Mouse (Mus musculus) CH12.LX (cell line): ENCODE data around the gene Prkce. TPM values are rescaled to one million over a fixed set of nuclear protein-coding genes. Genes with fewer than 3 reads are reported as not detected.

Experiments
- DNase-seq: peaks from one replicate; pipeline ENCODE4 v3.0.0-alpha.2; 2013; ENCODE audit errors: extremely low read depth
- H3K27ac ChIP-seq: 2 replicates; pipeline ENCODE4 v1.5.1; 2012; ENCODE audit warnings: low read depth, mild to moderate bottlenecking, control low read depth, moderate library complexity; ENCODE audit not compliant: insufficient read depth
- H3K27me3 ChIP-seq: replicated peaks from 2 replicates; pipeline ENCODE3; 2012; ENCODE audit warnings: inconsistent platforms
- H3K36me3 ChIP-seq, 2 experiments: replicated peaks in 1 of 2; 2 replicates each; pipeline versions ENCODE3 to v1.6.1; 2012; ENCODE audit warnings: inconsistent platforms in 1 of 2, low read length in 1 of 2, mild to moderate bottlenecking in 1 of 2, mixed read lengths in 1 of 2, moderate library complexity in 1 of 2; ENCODE audit not compliant: control insufficient read depth in 1 of 2, insufficient read depth in 1 of 2
- H3K4me1 ChIP-seq, 2 experiments: 2 replicates each; pipeline ENCODE4 v1.6.1; 2012; ENCODE audit warnings: inconsistent platforms in 1 of 2, moderate library complexity in 1 of 2; ENCODE audit not compliant: insufficient read depth in 2 of 2, control insufficient read depth in 1 of 2
- H3K4me2 ChIP-seq: 2 replicates; pipeline ENCODE4 v1.6.1; 2012; ENCODE audit warnings: low read depth, mild to moderate bottlenecking, control low read depth; ENCODE audit not compliant: poor library complexity, insufficient read depth, severe bottlenecking
- H3K4me3 ChIP-seq, 3 experiments: fragments of 150-350 bp in 1 of 3; sonication (generic) in 1 of 3; replicated peaks in 1 of 3; 2 replicates each; pipeline versions ENCODE3 to v1.5.1; 2011 to 2012; ENCODE audit warnings: low read depth in 2 of 3, low read length in 2 of 3, mild to moderate bottlenecking in 2 of 3, moderate library complexity in 2 of 3, control low read depth in 1 of 3, improper control_type of control experiment in 1 of 3, inconsistent platforms in 1 of 3, mixed read lengths in 1 of 3; ENCODE audit not compliant: poor library complexity in 1 of 3
- H3K79me2 ChIP-seq: replicated peaks from 2 replicates; pipeline ENCODE4 v1.6.1; 2012; ENCODE audit warnings: mild to moderate bottlenecking, moderate library complexity; ENCODE audit not compliant: control insufficient read depth, poor library complexity, insufficient read depth, severe bottlenecking; ENCODE audit errors: extremely low read depth
- H3K9ac ChIP-seq: 2 replicates; pipeline ENCODE4 v1.6.1; 2012; ENCODE audit warnings: low read depth, mild to moderate bottlenecking, control low read depth, moderate library complexity; ENCODE audit not compliant: insufficient read depth
- H3K9me3 ChIP-seq: replicated peaks from 2 replicates; pipeline ENCODE3; 2012; ENCODE audit warnings: low read length, inconsistent platforms, mixed read lengths
- CHD1 ChIP-seq: IDR thresholded peaks from 2 replicates; pipeline ENCODE4 v1.6.1; 2012; ENCODE audit warnings: low read depth, low read length, improper control_type of control experiment, inconsistent platforms
- CHD2 ChIP-seq: IDR thresholded peaks from 2 replicates; pipeline ENCODE4 v1.6.1; 2011; ENCODE audit warnings: low read length, improper control_type of control experiment
- E2F4 ChIP-seq: IDR thresholded peaks from 2 replicates; pipeline ENCODE4 v1.6.1; 2011; ENCODE audit warnings: low read depth, low read length, improper control_type of control experiment; ENCODE audit not compliant: insufficient replicate concordance
- ELF1 ChIP-seq: IDR thresholded peaks from 2 replicates; pipeline ENCODE4 v1.6.1; 2014; ENCODE audit warnings: low read depth, mild to moderate bottlenecking, inconsistent platforms, low read length, improper control_type of control experiment
- EP300 ChIP-seq: IDR thresholded peaks from 2 replicates; pipeline ENCODE4 v1.6.1; 2011; ENCODE audit warnings: low read length, improper control_type of control experiment
- ETS1 ChIP-seq: conservative IDR thresholded peaks from 2 replicates; pipeline ENCODE4 v1.6.1; 2012; ENCODE audit warnings: low read depth, mild to moderate bottlenecking, inconsistent platforms, low read length, improper control_type of control experiment, moderate library complexity
- GABPA ChIP-seq: IDR thresholded peaks from 2 replicates; pipeline ENCODE4 v1.6.1; 2012; ENCODE audit warnings: low read depth, low read length, improper control_type of control experiment, inconsistent platforms; ENCODE audit not compliant: insufficient replicate concordance
- IRF4 ChIP-seq: IDR thresholded peaks from 2 replicates; pipeline ENCODE4 v1.6.1; 2014; ENCODE audit warnings: low read depth, mild to moderate bottlenecking, inconsistent platforms, low read length, improper control_type of control experiment
- JUN ChIP-seq: IDR thresholded peaks from 2 replicates; pipeline ENCODE4 v1.6.1; 2011; ENCODE audit warnings: low read depth, mild to moderate bottlenecking, low read length, improper control_type of control experiment, moderate library complexity; ENCODE audit not compliant: insufficient read depth
- JUND ChIP-seq: conservative IDR thresholded peaks from 2 replicates; pipeline ENCODE4 v1.6.1; 2011; ENCODE audit warnings: low read depth, low read length, improper control_type of control experiment
- KAT2A ChIP-seq: IDR thresholded peaks from 2 replicates; pipeline ENCODE4 v1.6.1; 2012; ENCODE audit warnings: low read length, improper control_type of control experiment, inconsistent platforms; ENCODE audit not compliant: insufficient replicate concordance
- MAFK ChIP-seq: IDR thresholded peaks from 2 replicates; pipeline ENCODE4 v1.6.1; 2011; ENCODE audit warnings: low read length, improper control_type of control experiment; ENCODE audit not compliant: insufficient replicate concordance
- MAZ ChIP-seq: IDR thresholded peaks from 2 replicates; pipeline ENCODE4 v1.6.1; 2012; ENCODE audit warnings: low read depth, mild to moderate bottlenecking, inconsistent platforms, low read length, improper control_type of control experiment, moderate library complexity
- MXI1 ChIP-seq: IDR thresholded peaks from 2 replicates; pipeline ENCODE4 v1.6.1; 2011; ENCODE audit warnings: mild to moderate bottlenecking, low read depth, low read length, improper control_type of control experiment
- NELFE ChIP-seq: IDR thresholded peaks from 2 replicates; pipeline ENCODE4 v1.6.1; 2011; ENCODE audit warnings: low read depth, low read length, improper control_type of control experiment
- POLR2A ChIP-seq: IDR thresholded peaks from 2 replicates; pipeline ENCODE4 v1.6.1; 2011; ENCODE audit warnings: low read depth, mild to moderate bottlenecking, improper control_type of control experiment, low read length
- POLR2AphosphoS2 ChIP-seq: IDR thresholded peaks from 2 replicates; pipeline ENCODE4 v1.6.1; 2011; ENCODE audit warnings: low read depth, low read length, improper control_type of control experiment
- RAD21 ChIP-seq: IDR thresholded peaks from 2 replicates; pipeline ENCODE4 v1.6.1; 2011; ENCODE audit warnings: low read depth, mild to moderate bottlenecking, low read length, improper control_type of control experiment, moderate library complexity
- SIN3A ChIP-seq: IDR thresholded peaks from 2 replicates; pipeline ENCODE4 v1.6.1; 2012; ENCODE audit warnings: low read length, improper control_type of control experiment, inconsistent platforms
- SMC3 ChIP-seq: IDR thresholded peaks from 2 replicates; pipeline ENCODE4 v1.6.1; 2011; ENCODE audit warnings: low read depth, low read length, improper control_type of control experiment
- TBP ChIP-seq: conservative IDR thresholded peaks from 2 replicates; pipeline ENCODE4 v1.6.1; 2011; ENCODE audit warnings: low read depth, low read length, improper control_type of control experiment
- UBTF ChIP-seq: IDR thresholded peaks from 2 replicates; pipeline ENCODE4 v1.6.1; 2012; ENCODE audit warnings: low read depth, mild to moderate bottlenecking, inconsistent platforms, low read length, improper control_type of control experiment, moderate library complexity
- USF1 ChIP-seq: IDR thresholded peaks from 2 replicates; pipeline ENCODE4 v1.6.1; 2014; ENCODE audit warnings: low read depth, mild to moderate bottlenecking, inconsistent platforms, low read length, improper control_type of control experiment
- ZKSCAN1 ChIP-seq: IDR thresholded peaks from 2 replicates; pipeline ENCODE4 v1.6.1; 2012; ENCODE audit warnings: low read depth, inconsistent platforms, low read length, improper control_type of control experiment, borderline replicate concordance
- dilution Hi-C: fragments of 300-500 bp; cut with MboI; formaldehyde crosslinking; loops from 2 replicates; pipeline ENCODE4 v1.14.3; 2020; ENCODE audit warnings: low sequenced_read_pairs; ENCODE audit not compliant: extremely low pct_unique_long_range_greater_than_20kb, extremely low pct_ligation_motif_present
- in situ Hi-C: fragments of 300-500 bp; cut with MboI; formaldehyde crosslinking; loops from 3 replicates; pipeline ENCODE4 v1.14.3; 2019; ENCODE audit warnings: low sequenced_read_pairs, low pct_ligation_motif_present, low pct_unique_long_range_greater_than_20kb, mixed read lengths
- polyA plus RNA-seq: library from polyadenylated mRNA; unstranded; fragments of >175 nt; gene quantifications from 2 replicates; pipeline ENCODE4 v1.2.1, GENCODE M21; 2012; ENCODE audit warnings: low read depth; ENCODE audit not compliant: insufficient read length
- total RNA-seq, 2 experiments: library from RNA; depleted of rRNA; stranded (reverse); fragments of 300-350 nt in 1 of 2; fragments of >200 nt in 1 of 2; gene quantifications; 2 replicates each; pipeline ENCODE4 v1.2.3; 2012 to 2014

Gene Prkce
- total and polyA plus RNA-seq, 3 experiments = 4.1 to 13.2 (median 11.4) TPM

GRCm38 (mm10) chr17:86410496-86410895, 242.9 kb downstream of the Prkce start:
- in situ Hi-C loops = no loop called here

DNA sequence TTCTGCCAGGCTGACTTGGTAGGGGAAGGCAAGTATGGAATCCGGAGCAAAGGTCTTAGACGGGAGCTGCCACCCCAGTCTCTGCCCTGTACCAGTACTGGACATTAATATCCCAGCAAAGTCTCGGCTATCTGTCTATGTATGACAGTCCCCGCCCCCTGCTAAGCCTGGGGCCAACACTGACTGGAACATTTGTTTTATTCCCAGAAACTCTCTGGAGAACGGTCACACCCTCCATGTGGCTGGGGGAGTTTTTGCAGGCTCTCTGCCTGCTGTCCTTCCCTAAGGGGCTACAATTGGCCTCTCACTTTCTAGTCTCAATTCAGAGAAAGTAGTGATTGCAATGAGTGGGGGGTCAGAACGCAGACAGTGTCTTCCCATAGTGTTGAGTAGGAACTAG, 244.6 kb downstream of the Prkce start:
- Histone ChIP-seq H3K27me3 (no peaks in the 10 kb centered on the region), H3K9me3 (no peaks in the 10 kb centered on the region), H3K36me3 (peaks cover 0 to 13% of the 10 kb centered on the region in 2 experiments), H3K4me2 (no peak overlapping the region), H3K4me1 (peaks cover 4 to 64% of the 10 kb centered on the region in 2 experiments; a peak in 3 of 4 replicates), H3K79me2 (no peaks in the 10 kb centered on the region; the same call in 1 of the 2 replicates), H3K27ac (no peak overlapping the region), H3K4me3 (no peak overlapping the region), H3K9ac (no peak overlapping the region)
- DNase-seq = no peak
- in situ Hi-C loops = no loop called here
- dilution Hi-C loops = no loop called here
- TF ChIP-seq MAFK (no peak), SMC3 (no peak), TBP (no peak), IRF4 (no peak), RAD21 (no peak), EP300 (no peak), MAZ (no peak)

More at GRCm38 (mm10) chr17:86410496-86410895, 242.9 kb downstream of the Prkce start:
- no peak overlapping the region for H3K4me3 ChIP-seq
- peaks cover 4 to 62% of the 10 kb centered on the region in 2 experiments; a peak in 3 of 4 replicates for H3K4me1 ChIP-seq
- H3K27ac ChIP-seq = no peak overlapping the region
- dilution Hi-C loops = no loop called here
- no peaks in the 10 kb centered on the region for H3K9me3 ChIP-seq
- no peaks in the 10 kb centered on the region; the same call in 1 of the 2 replicates for H3K79me2 ChIP-seq
- no peak overlapping the region for H3K4me2 ChIP-seq
- no peak overlapping the region for H3K9ac ChIP-seq
- no peak for DNase-seq
- peaks cover 0 to 4% of the 10 kb centered on the region in 2 experiments for H3K36me3 ChIP-seq
- H3K27me3 ChIP-seq = no peaks in the 10 kb centered on the region
- TF ChIP-seq USF1 (no peak), RAD21 (no peak), NELFE (no peak), UBTF (no peak), JUND (no peak), ZKSCAN1 (no peak), SIN3A (no peak), GABPA (no peak), KAT2A (no peak), POLR2A (no peak), ELF1 (no peak), CHD1 (no peak), MXI1 (no peak), JUN (no peak), POLR2AphosphoS2 (no peak), E2F4 (no peak), ETS1 (no peak), MAFK (no peak), IRF4 (no peak), CHD2 (no peak)
